Mouse (Mus musculus) megakaryocyte progenitor cell, adult 5-6 weeks (primary cell): ENCODE measurements around the gene Zfp451. TPM values are rescaled to one million over a fixed set of nuclear protein-coding genes. Genes with fewer than 3 reads are reported as not detected.

Experiments used
- ATAC-seq: replicated peaks from 2 replicates; pipeline ENCODE4 v1.8.0; 2016; ENCODE audit warnings: mild to moderate bottlenecking, moderate TSS enrichment, inconsistent platforms; ENCODE audit not compliant: poor library complexity
- total RNA-seq, 2 experiments: library from RNA; stranded (forward) in 1 of 2; stranded (reverse) in 1 of 2; fragments of 157-497, 149-512 nt in 1 of 2; fragments of 200-1000 nt in 1 of 2; gene quantifications; 2 replicates each; pipeline versions ENCODE4 v1.2.3 to v1.2.4; 2015 to 2017

Gene Zfp451
- total RNA-seq (2015) (53.9 and 62.0 TPM in 2 replicates), total RNA-seq (2017) (19.9 and 24.9 TPM in 2 replicates)

GRCm38 (mm10) chr1:33813868-33814794, at the start of gene Zfp451:
Gene Zfp451, minus strand, starts transcription at chr1:33814595.
- ATAC-seq: peak; percentile 94

- no peak for ATAC-seq
These were observed 32.4 kb upstream of the Zfp451 start for GRCm38 (mm10) chr1:33846807-33847206.

- ATAC-seq: no peak
These were observed 29.4 kb upstream of the Zfp451 start for GRCm38 (mm10) chr1:33843823-33844222.

- peak; percentile 48 for ATAC-seq
These were observed 24.6 kb upstream of the Zfp451 start for GRCm38 (mm10) chr1:33838952-33839351.

GRCm38 (mm10) chr1:33830586-33830985, 16.2 kb upstream of the Zfp451 start:
- no peak for ATAC-seq

- ATAC-seq: no peak
These were observed 3.5 kb upstream of the Zfp451 start for GRCm38 (mm10) chr1:33817931-33818330.

GRCm38 (mm10) chr1:33813495-33813867, 914 bp downstream of the Zfp451 start:
- peak; percentile 52 for ATAC-seq

- no peak for ATAC-seq
These were observed 11.1 kb downstream of the Zfp451 start for GRCm38 (mm10) chr1:33803323-33803722.

- ATAC-seq: no peak
These were observed 14.8 kb downstream of the Zfp451 start for GRCm38 (mm10) chr1:33799620-33800019.

- no peak for ATAC-seq
These were observed 25.9 kb downstream of the Zfp451 start for GRCm38 (mm10) chr1:33788493-33788892.

- no peak for ATAC-seq
These were observed 26.3 kb downstream of the Zfp451 start for GRCm38 (mm10) chr1:33788072-33788471.

GRCm38 (mm10) chr1:33784561-33784960, 29.8 kb downstream of the Zfp451 start:
- ATAC-seq: no peak

- no peak for ATAC-seq
These were observed 38.2 kb downstream of the Zfp451 start for GRCm38 (mm10) chr1:33776175-33776611.

GRCm38 (mm10) chr1:33772106-33772505, 42.3 kb downstream of the Zfp451 start:
- no peak for ATAC-seq

GRCm38 (mm10) chr1:33771621-33772020, 42.8 kb downstream of the Zfp451 start:
- ATAC-seq: no peak

GRCm38 (mm10) chr1:33768827-33769226, 45.6 kb downstream of the Zfp451 start:
- peak; percentile 50; the same call in 1 of the 2 replicates for ATAC-seq

GRCm38 (mm10) chr1:33768091-33768787, 46.2 kb downstream of the Zfp451 start:
- ATAC-seq: no peak

- no peak for ATAC-seq
These were observed 47.6 kb downstream of the Zfp451 start for GRCm38 (mm10) chr1:33766520-33767508.

GRCm38 (mm10) chr1:33765468-33766080, 48.8 kb downstream of the Zfp451 start:
- no peak for ATAC-seq

GRCm38 (mm10) chr1:33763826-33764225, 50.6 kb downstream of the Zfp451 start:
- no peak for ATAC-seq
